Mouse (Mus musculus) layer of hippocampus, postnatal 14 days (tissue): Measurements from ENCODE around the gene Zfp36l2. TPM values are rescaled to one million over a fixed set of nuclear protein-coding genes. Genes with fewer than 3 reads are reported as not detected.

Experiments
- DNase-seq, 2 experiments: peaks; one replicate each; pipeline ENCODE4 v3.0.0; 2021 to 2022; ENCODE audit warnings: low spot score in 2 of 2, mixed read lengths in 1 of 2
- total RNA-seq, 2 experiments: library from RNA; stranded (reverse); gene quantifications; 2 replicates each; pipeline ENCODE4 v1.2.3; 2021

Gene Zfp36l2
- total RNA-seq, 2 experiments from 2014 or later, result 22.7 to 29.5 TPM

DNA sequence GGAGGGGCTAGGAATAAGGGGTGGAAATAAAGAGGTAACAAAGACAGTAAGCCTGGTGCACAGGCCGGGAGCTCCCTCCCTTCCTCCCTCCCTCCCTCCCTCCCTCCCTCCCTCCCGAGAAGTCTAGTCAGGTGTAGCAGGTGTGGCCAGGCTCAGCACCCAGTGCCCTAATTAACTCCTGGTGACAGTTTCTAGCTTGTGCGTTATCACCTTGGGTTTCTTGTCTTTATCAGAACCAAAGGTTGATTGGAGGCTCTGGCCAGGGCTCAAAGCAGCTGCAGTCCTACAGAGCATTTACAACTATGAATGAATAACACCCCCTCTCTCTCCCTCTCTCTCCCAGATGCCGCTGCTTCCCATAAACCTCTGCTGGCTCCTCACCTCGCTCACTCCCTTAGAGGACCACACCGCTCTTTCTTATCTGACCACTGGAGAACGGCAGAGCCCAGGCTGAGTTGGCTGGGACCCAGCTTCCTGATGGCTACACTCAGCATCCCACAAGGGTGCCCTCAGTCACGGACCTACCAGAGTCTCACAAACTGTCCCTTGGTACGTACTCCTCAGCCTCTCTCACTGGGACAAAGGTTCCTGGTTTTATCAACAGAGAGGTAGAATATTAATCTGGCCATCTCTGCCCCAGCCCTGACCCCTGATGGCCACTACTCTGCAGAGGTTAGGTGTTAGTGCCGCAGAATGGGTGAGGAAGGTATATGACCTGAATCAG, 50.9 kb downstream of the Zfp36l2 start:
- DNase-seq, result no peak

GRCm38 (mm10) chr17:84136217-84136616, 51.5 kb downstream of the Zfp36l2 start:
- no peak for DNase-seq

DNA sequence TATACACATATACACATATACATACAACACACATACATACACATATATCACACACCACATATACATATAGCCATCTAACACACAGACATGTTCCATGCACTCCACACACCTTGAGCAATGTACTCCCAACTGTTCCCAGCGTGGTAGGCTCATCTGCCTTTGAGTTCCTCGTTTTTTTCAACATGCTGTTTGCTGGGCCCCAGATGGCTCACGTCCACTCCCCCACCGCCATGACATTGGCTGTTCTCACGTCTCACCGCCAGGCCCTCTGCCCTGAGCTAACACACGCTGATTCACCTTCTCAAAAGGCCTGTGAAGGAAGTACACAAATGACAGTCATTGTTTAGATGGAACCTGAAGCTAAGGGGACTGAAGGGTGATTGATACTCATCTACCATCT, 52.5 kb downstream of the Zfp36l2 start:
- no peak for DNase-seq
